Mouse (Mus musculus) liver, adult 2 months (tissue): Measurements from ENCODE around the gene Shisa6.

ENCODE experiments used
- CTCF ChIP-seq: fragments of 200-500 bp; IDR thresholded peaks from 2 replicates; pipeline ENCODE4 v1.5.1; 2011; ENCODE audit warnings: low read depth, low read length, control low read depth
- POLR2A ChIP-seq: fragments of 200-500 bp; IDR thresholded peaks from 2 replicates; pipeline ENCODE4 v1.6.1; 2011; ENCODE audit warnings: low read length, control low read depth; ENCODE audit not compliant: insufficient read depth; ENCODE audit errors: extremely low read depth

DNA sequence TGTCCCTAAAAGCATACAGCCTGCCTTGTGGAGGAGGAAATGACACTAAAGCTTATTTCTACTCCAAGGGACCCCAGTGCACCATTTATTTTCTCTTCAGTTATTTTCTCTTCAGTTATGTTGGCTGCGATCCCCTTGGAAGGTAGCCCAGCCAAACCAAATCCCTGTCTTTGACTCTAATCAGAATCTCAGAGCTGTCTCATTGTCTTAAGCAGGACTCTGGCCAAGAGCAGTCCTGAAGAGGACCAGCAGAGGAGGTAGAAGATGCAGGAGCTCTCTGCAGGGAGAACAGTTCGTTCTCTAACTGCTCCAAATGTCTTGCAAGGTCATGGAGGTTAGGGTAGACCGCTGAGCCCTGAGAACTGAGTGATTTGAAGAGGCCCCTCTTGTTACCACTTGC lies 138.2 kb downstream of the Shisa6 start:
- TF ChIP-seq CTCF (no peak), POLR2A (no peak)
